Mouse (Mus musculus) stomach, embryonic 14.5 days (tissue): ENCODE measurements at regions not wholly inside any gene's neighbourhood (a gene's known extent, or its start where the extent isn't known, plus 50 kb on each side); places are given as distances from the start of the nearest gene placed in this dataset.

ENCODE experiments used
- ATAC-seq: fragments of 200-750 bp; cut with Nextera tagmentation; 2 replicates; pipeline ENCODE4 v1.8.0; 2017; ENCODE audit warnings: low read depth, moderate TSS enrichment; ENCODE audit not compliant: insufficient number of reproducible peaks, insufficient read depth, low FRiP score
- H3K27ac ChIP-seq: fragments of 300-500 bp; sonication (generic); 2 replicates; pipeline ENCODE4 v1.5.1; 2014; ENCODE audit warnings: mild to moderate bottlenecking, low read length, moderate library complexity, mixed read lengths
- H3K27me3 ChIP-seq: fragments of 300-500 bp; sonication (generic); 2 replicates; pipeline ENCODE4 v1.6.1; 2014; ENCODE audit warnings: low read length, control low read depth, mixed read lengths; ENCODE audit not compliant: control insufficient read depth, insufficient read depth
- H3K36me3 ChIP-seq: fragments of 300-500 bp; sonication (generic); 2 replicates; pipeline ENCODE4 v1.6.1; 2014; ENCODE audit warnings: mild to moderate bottlenecking, control low read depth, low read length, moderate library complexity, mixed read lengths; ENCODE audit not compliant: control insufficient read depth, insufficient read depth
- H3K4me1 ChIP-seq: fragments of 300-500 bp; sonication (generic); 2 replicates; pipeline ENCODE4 v1.6.1; 2014; ENCODE audit warnings: low read length, control low read depth, mixed read lengths; ENCODE audit not compliant: control insufficient read depth, insufficient read depth
- H3K4me2 ChIP-seq: fragments of 300-500 bp; sonication (generic); replicated peaks from 2 replicates; pipeline ENCODE4 v1.6.1; 2014; ENCODE audit warnings: low read depth, low read length, control low read depth
- H3K4me3 ChIP-seq: fragments of 300-500 bp; sonication (generic); 2 replicates; pipeline ENCODE4 v1.5.1; 2014; ENCODE audit warnings: low read depth, low read length, control low read depth
- H3K9ac ChIP-seq: fragments of 300-500 bp; sonication (generic); replicated peaks from 2 replicates; pipeline ENCODE4 v1.6.1; 2014; ENCODE audit warnings: low read depth, mild to moderate bottlenecking, control low read depth, low read length, moderate library complexity, mixed read lengths
- H3K9me3 ChIP-seq: fragments of 300-500 bp; sonication (generic); 2 replicates; pipeline ENCODE4 v1.6.1; 2016; ENCODE audit warnings: low read depth, low read length, control low read depth; ENCODE audit not compliant: control insufficient read depth
- WGBS: fragments of 180-500 bp; shearing (Covaris S2); extraction: QIAGEN DNeasy Blood & Tissue Kit; methylation state at CpG from one replicate; pipeline ENCODE4 v1.1.7; 2014; 5-methylcytosine and 5-hydroxymethylcytosine counted together

DNA sequence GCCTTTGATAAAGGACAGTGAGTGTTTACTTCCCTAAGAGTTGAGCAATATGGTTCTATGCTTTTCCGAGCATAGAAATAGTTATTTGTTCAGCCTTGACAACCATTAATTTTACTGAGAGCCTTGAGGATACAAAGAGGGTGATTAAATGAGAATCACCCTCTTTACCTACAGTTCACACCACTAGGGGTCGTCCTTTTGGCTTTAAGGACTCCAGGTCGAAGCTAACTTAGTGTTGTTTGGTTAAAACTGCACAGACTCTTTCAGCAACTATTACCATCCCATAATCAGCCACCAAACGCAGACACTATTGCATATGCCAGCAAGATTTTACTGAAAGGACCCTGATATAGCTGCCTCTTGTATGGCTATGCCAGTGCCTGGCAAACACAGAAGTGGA, 559.2 kb upstream of the 2610301B20Rik start:
- no peak overlapping the region for H3K4me2 ChIP-seq
- H3K36me3 ChIP-seq, result no peaks in the 10 kb centered on the region
- no peaks in the 10 kb centered on the region for H3K27me3 ChIP-seq
- no peak overlapping the region for H3K27ac ChIP-seq
- no peak overlapping the region for H3K4me3 ChIP-seq
- H3K9me3 ChIP-seq, result no peaks in the 10 kb centered on the region
- H3K4me1 ChIP-seq, result no peaks in the 10 kb centered on the region
- no peak for ATAC-seq
- no peak overlapping the region for H3K9ac ChIP-seq
- 67% methylated on average over 4 of the region's 4 CpGs for WGBS

DNA sequence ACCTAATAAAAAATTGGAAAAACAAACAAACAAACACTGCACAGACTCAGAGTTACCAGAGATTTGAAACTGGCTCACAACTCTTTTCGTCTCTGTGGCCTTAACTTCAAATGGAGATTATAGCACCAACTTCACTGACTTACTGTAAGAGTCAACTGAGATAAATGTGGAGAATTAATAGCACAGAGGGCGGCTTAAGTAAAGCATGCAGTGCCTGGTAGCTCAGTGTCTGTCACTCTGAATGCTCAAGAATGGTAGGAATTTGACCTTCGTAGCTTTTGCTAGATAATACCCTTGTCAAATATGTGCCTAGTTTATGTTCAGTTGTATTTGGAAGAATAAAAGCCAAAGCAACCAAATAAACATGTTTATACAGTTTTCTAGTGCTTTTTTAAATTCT, 558.4 kb upstream of the 2610301B20Rik start:
- no peak overlapping the region for H3K9ac ChIP-seq
- H3K4me1 ChIP-seq, result no peaks in the 10 kb centered on the region
- no peak overlapping the region for H3K27ac ChIP-seq
- H3K27me3 ChIP-seq, result no peaks in the 10 kb centered on the region
- no peak overlapping the region for H3K4me2 ChIP-seq
- H3K9me3 ChIP-seq, result no peaks in the 10 kb centered on the region
- H3K4me3 ChIP-seq, result no peak overlapping the region
- ATAC-seq, result no peak
- WGBS, result 41% methylated on average over 3 of the region's 3 CpGs
- H3K36me3 ChIP-seq, result no peaks in the 10 kb centered on the region

DNA sequence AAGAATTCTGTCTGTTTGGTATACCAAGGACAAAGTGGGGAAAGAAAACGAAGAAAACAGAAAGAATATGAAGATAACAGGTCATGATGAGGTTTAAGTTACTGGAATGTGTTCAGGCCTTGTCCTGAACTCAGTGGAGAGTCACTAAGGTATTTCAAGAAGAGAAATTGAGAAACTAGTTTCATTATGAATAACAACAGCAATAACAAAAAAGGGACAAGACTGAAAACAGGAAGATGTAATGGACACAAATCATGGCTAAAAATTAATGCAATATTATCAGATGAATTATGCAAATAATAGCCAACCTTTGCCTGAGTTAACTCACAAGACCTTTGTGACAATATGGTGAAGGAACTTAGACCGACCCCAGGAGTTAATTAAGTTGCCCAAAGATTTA, 530.2 kb upstream of the 2610301B20Rik start:
- H3K4me3 ChIP-seq, result no peak overlapping the region
- no peak for ATAC-seq
- no peak overlapping the region for H3K27ac ChIP-seq
- no peaks in the 10 kb centered on the region for H3K27me3 ChIP-seq
- WGBS, result 58% methylated on average over 2 of the region's 2 CpGs
- H3K4me1 ChIP-seq, result no peaks in the 10 kb centered on the region
- H3K9ac ChIP-seq, result no peak overlapping the region
- H3K4me2 ChIP-seq, result no peak overlapping the region
- H3K9me3 ChIP-seq, result no peaks in the 10 kb centered on the region
- H3K36me3 ChIP-seq, result no peaks in the 10 kb centered on the region

DNA sequence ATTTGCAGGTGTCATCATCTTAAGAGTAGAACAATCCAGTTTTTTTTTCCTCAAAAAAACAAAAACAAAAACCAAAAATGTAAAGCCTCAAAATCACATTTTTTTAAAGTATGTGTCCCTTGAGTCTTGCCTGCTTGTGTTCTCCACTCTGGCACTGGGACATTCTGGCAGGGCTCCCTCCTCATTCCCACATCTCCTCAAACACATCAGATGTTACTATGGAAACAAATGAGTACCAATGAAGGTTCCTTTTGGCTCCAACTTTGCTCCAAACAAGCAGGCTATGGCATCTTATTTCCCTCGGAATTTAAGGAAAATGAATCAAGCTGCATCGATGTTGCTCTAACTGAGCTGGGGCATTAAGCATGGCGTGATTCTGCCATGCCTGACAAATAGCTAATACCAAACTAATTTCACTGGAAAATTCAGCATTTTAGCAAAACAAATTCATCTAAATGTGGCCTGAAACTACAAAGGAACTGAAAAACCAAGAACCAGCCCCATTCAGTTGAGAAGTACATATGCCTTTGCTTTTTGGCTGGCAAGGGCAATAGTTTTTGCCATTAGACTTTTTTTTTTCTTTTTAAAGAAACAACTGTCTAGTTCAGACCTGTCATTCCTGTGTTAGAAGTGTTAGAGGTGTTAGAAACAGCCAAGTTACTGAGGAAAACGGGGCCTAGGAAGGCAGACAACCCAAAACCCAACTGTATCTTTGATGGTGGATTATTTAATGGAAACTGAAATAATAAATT, 522.2 kb upstream of the 2610301B20Rik start:
- ATAC-seq, result no peak
- H3K27me3 ChIP-seq, result no peaks in the 10 kb centered on the region
- H3K27ac ChIP-seq, result no peak overlapping the region
- H3K4me1 ChIP-seq, result no peaks in the 10 kb centered on the region
- H3K4me2 ChIP-seq, result no peak overlapping the region
- 76% methylated on average over 4 of the region's 4 CpGs for WGBS
- H3K9me3 ChIP-seq, result no peaks in the 10 kb centered on the region
- H3K36me3 ChIP-seq, result no peaks in the 10 kb centered on the region
- no peak overlapping the region for H3K4me3 ChIP-seq
- no peak overlapping the region for H3K9ac ChIP-seq

DNA sequence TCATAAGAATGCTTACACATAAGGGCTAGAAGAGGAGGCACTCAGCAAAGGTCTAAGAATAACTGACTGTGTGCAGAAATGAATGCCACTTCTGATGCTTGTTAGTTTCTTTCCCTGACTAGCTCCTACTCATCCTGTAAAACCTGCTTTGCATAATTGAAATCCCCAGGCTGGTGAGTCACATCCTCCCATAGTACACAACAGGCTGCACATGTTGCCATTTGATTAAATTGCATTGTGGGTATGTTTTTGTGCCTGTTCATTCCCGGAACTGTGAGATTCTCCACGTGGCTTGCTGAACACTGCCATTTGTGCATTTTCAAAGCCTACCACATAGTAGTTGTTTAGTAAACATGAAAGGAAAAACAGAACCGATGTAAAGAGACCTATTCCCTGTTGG, 516.7 kb upstream of the 2610301B20Rik start:
- no peaks in the 10 kb centered on the region for H3K27me3 ChIP-seq
- no peak overlapping the region for H3K4me2 ChIP-seq
- 68% methylated on average over 3 of the region's 3 CpGs for WGBS
- no peak overlapping the region for H3K9ac ChIP-seq
- no peak overlapping the region for H3K4me3 ChIP-seq
- H3K4me1 ChIP-seq, result no peaks in the 10 kb centered on the region
- H3K36me3 ChIP-seq, result no peaks in the 10 kb centered on the region
- no peak for ATAC-seq
- H3K27ac ChIP-seq, result no peak overlapping the region
- H3K9me3 ChIP-seq, result no peaks in the 10 kb centered on the region

DNA sequence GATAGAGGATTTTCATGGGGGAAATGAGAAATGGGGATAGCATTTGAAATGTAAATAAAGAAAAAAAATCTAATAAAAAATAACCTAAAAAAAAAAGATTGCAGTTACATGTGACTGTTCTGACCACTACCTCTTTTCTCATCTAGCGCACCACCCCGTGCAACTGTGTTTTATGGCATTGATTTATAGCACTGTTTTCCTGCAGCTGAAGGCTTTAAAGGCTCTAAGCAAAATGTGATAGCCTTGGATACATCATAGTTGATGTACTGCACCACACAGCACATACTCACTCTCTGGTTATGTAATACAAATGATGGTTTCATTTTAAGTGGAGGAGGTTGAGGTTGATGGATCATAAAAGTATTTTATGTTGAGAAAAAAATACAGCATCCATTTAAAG, 484.5 kb upstream of the 2610301B20Rik start:
- ATAC-seq, result no peak
- Histone ChIP-seq H3K4me1 (no peaks in the 10 kb centered on the region), H3K36me3 (no peaks in the 10 kb centered on the region), H3K4me3 (no peak overlapping the region), H3K9me3 (no peaks in the 10 kb centered on the region), H3K27me3 (no peaks in the 10 kb centered on the region), H3K4me2 (no peak overlapping the region), H3K27ac (no peak overlapping the region), H3K9ac (no peak overlapping the region)
- WGBS, result 60% methylated on average over 2 of the region's 2 CpGs

DNA sequence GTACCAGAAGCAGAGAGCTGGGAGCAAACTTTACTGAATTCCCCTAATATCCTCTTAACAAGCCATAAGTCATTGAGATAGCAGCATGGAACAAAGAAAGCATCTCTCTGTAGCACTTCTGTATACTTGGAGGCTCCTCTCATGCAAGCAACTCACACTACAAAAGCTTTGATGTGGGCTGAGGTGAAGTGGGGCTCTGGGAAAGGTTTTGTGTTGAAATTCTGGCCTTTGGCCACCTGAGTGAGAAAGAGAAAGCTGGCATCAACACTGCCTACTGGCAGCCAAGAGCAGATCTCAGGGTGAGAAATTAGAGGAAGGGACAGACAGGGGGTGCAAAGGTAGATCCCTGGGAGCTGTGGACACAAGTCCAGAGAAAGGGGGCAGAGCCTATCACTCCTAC, 477.0 kb upstream of the 2610301B20Rik start:
- Histone ChIP-seq H3K4me1 (no peaks in the 10 kb centered on the region), H3K4me3 (no peak overlapping the region), H3K9me3 (no peaks in the 10 kb centered on the region), H3K27me3 (no peaks in the 10 kb centered on the region), H3K36me3 (no peaks in the 10 kb centered on the region), H3K27ac (no peak overlapping the region), H3K9ac (no peak overlapping the region), H3K4me2 (no peak overlapping the region)
- no peak for ATAC-seq

DNA sequence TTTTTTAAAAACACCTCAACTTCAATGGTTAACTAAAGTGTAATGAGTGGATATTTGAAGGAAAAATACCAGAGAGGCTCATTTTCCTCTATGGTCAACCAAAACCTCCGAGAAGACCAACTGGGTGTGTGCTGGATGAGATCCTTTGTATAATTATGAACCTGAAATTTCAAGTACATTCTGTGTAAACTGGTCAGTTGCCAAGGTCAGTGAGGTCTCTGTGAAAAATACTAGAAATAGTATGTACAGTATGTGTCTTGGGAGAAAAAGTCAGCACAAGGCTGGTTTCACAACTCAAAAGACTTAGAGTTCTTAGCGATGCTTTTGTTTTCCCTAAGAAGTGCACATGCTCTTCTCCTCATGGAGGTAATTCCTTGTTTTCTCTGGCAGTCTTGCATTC, 476.2 kb upstream of the 2610301B20Rik start:
- Histone ChIP-seq H3K4me2 (no peak overlapping the region), H3K4me1 (no peaks in the 10 kb centered on the region), H3K27me3 (no peaks in the 10 kb centered on the region), H3K9ac (no peak overlapping the region), H3K4me3 (no peak overlapping the region), H3K27ac (no peak overlapping the region), H3K9me3 (no peaks in the 10 kb centered on the region), H3K36me3 (no peaks in the 10 kb centered on the region)
- ATAC-seq, result no peak
- WGBS, result 94% methylated on average over 2 of the region's 2 CpGs

DNA sequence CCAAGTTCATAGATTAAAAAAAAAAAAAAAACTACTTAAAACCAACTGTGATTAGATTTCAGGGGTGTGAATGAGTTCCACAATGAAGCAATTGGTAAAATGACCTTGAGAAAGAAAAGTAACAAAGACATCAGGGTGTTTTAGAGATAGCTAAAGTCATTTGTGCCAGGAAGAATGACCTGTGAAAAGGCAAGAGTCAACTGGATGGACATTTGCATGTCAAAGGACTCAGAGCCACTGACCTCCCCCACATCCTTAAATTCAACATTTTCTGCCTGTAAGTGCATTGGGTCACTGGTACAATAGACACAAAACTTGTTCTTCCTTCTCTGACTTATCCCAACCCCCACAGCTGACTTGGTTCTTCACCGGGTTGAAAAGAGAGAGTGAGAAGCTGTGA, 474.6 kb upstream of the 2610301B20Rik start:
- Histone ChIP-seq H3K4me1 (no peaks in the 10 kb centered on the region), H3K27me3 (no peaks in the 10 kb centered on the region), H3K27ac (no peak overlapping the region), H3K4me3 (no peak overlapping the region), H3K9me3 (no peaks in the 10 kb centered on the region), H3K4me2 (no peak overlapping the region), H3K9ac (no peak overlapping the region), H3K36me3 (no peaks in the 10 kb centered on the region)
- ATAC-seq, result no peak
- WGBS, result 50% methylated on average over 1 of the region's 1 CpGs
